Mouse (Mus musculus) layer of hippocampus, postnatal 14 days (tissue): ENCODE measurements around the gene Mafb. TPM values are rescaled to one million over a fixed set of nuclear protein-coding genes. Genes with fewer than 3 reads are reported as not detected.

Experiments used
- DNase-seq, 2 experiments: peaks; one replicate each; pipeline ENCODE4 v3.0.0; 2021 to 2022; ENCODE audit warnings: low spot score in 2 of 2, mixed read lengths in 1 of 2
- long read RNA-seq, 2 experiments: library from polyadenylated mRNA; stranded (forward); transcript quantifications; one replicate each; pipeline ENCODE4 v2.0.0; 2021
- total RNA-seq, 2 experiments: library from RNA; stranded (reverse); gene quantifications; 2 replicates each; pipeline ENCODE4 v1.2.3; 2021

Mafb gene
- total RNA-seq = 10 to 100 TPM; 11.5 to 12.4 TPM
- long read RNA-seq, experiment 1, transcript Mafb-201 (1 exons, 3,363 nt) = major isoform, 6 of 6 reads
- long read RNA-seq, experiment 1, partial matches to known transcripts = 0 of 6 reads
- long read RNA-seq, experiment 1, other reads (novel, unspliced or antisense) = 0 of 6 reads
- long read RNA-seq, experiment 2, transcript Mafb-201 (1 exons, 3,363 nt) = major isoform, 5 of 5 reads
- long read RNA-seq, experiment 2, partial matches to known transcripts = 0 of 5 reads
- long read RNA-seq, experiment 2, other reads (novel, unspliced or antisense) = 0 of 5 reads

DNA sequence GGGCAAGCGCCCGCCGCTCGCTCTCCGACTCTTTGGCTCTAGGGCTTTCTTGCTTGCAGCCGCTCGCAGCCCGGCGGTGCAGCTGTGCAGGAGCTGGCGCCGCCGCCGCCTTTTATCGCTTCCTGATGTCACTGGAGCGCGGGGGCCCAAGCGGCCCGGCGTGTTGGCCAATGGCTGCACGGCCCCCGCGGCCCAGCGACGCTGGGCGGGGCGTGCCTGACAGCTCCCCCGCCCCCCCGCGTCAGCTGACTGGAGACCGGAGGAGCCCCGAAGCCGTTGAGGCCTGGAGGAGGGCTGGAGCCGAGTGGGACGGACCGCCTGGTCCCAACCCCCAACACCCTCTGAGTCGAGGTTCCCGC is at the start of gene Mafb:
Gene Mafb, minus strand, starts transcription at position 86 of the 359 bp plus-strand sequence.
- peak; percentile 82 to 89 for DNase-seq

GRCm38 (mm10) chr2:160415161-160415560 is 48.3 kb upstream of the Mafb start:
- DNase-seq = no peak

DNA sequence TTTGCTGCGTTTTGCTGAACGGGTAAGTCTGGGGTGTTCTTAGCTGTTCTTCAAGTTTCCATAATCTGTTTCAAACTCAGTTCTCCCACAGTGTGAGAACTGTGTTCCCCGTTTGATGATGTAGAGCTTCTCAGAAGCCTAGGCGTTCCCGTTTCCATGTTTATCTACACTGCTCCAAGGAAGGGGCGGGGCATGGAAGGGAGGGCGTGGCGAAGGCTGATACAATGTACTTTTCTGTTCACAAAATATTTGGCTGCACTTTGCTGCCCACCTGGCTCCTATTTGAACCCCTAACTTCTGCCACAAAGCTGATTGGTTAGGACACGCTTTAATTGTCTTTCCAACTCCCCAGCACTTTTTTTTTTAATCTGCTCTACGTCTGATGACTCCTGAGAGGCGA is 47.9 kb upstream of the Mafb start:
- DNase-seq = no peak

GRCm38 (mm10) chr2:160413982-160414381 is 47.1 kb upstream of the Mafb start:
- DNase-seq = no peak

DNA sequence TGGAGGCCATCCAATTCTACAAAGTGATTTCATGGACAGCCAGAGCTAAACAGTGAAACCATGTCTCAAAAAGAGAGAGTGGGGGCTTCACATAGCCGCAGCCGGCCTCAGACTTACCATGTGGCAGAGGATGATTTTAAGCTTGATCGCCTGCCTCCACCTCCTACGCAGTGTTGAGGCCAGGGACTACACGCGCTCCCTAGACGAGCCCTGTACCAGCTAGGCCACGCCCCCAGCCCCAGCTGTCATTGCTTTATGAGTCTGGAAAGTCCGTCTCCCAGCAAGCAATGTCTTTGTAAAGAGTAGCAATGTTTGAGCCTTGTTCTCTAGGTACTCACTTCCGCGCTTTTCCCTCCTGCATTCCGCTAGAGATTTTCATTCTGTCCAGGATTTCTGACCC is 46.2 kb upstream of the Mafb start:
- DNase-seq = no peak

GRCm38 (mm10) chr2:160411431-160411830 is 44.6 kb upstream of the Mafb start:
- DNase-seq = no peak

DNA sequence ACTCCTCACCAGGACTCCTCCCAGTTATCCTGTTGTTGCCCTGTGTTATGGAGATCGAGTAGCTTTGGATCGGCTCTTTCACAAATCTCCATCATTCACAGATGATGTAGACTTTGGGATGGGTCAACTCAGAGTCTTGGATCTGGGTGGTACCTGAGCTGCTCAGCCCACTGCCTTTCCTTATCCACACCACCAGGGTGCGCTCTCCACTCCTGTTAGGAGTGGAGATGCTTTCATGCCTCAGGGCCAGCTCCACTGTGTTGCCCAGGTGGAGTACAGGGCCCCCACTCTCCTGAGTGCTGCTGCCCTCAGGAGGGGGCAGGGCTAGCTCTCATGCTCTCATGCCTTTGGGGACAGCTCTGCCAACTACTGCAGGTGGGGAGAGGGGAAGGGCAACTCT is 40.9 kb upstream of the Mafb start:
- DNase-seq = no peak

DNA sequence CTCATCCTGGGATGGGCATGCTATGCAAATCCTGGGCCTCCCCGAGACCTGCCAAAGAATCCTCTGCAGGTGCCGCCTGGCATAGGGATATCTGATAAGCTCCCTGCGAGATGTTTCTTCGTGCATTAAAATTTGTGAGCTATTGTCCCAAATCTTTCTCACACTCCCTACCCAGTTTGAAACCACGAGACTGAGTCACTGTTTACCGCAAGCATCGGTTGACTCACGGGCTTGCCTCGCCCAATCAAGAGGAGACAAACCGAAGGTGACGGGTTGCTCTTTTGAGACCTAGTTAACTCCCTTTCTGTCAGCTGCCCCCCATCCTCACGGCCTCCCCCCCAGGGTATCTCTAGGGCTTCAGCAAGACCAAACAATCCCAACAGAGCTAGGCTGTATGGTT is 30.9 kb upstream of the Mafb start:
- no peak for DNase-seq

GRCm38 (mm10) chr2:160394735-160395134 is 27.9 kb upstream of the Mafb start:
- DNase-seq = no peak

DNA sequence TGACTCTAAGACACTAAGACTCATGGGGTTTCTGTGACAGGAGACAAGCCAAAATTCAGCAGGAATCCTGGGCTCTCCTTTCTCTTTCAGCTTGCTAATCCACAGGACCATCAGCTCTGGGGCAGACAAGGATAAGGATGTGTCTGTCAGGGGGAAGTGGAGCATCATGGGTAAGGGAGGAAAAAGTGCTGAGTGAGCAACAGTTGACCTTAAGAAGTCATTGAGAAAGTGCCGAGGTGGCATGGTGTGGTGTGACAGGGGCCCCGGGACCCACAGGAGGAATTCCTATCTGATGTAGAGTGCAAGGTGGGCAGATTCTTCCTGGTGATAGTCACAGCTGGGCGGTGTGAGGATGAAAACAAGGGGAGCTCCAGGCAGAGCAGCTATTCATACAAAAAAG is 25.8 kb upstream of the Mafb start:
- DNase-seq = no peak

DNA sequence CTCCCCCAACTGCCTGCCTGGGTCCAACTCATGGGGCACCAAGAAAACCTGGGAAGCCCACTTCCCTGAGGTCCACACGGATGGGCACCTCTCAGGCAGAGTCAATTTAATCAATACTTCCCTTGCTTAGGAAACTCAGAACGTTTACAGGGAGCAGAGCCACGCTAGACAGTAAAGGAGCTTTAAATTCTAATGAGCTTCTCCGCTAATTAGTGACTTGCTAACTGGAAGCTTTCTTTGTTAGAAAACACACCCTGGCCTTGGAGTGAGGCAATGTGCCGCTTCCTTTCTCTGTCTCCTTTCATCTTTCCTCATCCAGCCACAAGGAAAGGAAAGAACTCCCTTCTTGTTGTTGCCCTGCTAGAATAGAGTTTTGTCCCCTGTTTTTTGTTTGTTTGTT is 21.7 kb upstream of the Mafb start:
- DNase-seq = no peak

GRCm38 (mm10) chr2:160383418-160383817 is 16.6 kb upstream of the Mafb start:
- DNase-seq = no peak

GRCm38 (mm10) chr2:160378271-160378670 is 11.4 kb upstream of the Mafb start:
- peak in 1 of 2 experiments; percentile 15 for DNase-seq

DNA sequence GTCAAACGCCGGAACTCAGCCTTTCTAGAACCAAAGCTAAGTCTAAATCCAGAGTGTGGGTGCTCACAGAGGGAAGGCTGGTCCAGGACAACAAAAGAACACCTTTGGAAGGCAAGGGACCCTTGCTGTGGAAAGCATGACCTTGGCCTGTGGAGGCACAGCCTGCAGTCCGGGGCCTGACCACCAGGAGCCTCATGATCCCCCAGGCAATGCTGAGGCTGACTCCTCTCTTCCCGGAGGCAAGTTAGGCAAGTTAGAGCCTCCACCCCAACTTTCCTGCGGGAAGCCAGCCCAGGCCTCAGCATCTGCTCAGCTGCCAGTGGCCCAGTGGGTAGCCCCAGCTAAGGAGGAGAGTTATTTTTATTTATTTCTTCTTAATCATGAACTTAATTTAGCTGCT is 9.4 kb upstream of the Mafb start:
- no peak for DNase-seq

DNA sequence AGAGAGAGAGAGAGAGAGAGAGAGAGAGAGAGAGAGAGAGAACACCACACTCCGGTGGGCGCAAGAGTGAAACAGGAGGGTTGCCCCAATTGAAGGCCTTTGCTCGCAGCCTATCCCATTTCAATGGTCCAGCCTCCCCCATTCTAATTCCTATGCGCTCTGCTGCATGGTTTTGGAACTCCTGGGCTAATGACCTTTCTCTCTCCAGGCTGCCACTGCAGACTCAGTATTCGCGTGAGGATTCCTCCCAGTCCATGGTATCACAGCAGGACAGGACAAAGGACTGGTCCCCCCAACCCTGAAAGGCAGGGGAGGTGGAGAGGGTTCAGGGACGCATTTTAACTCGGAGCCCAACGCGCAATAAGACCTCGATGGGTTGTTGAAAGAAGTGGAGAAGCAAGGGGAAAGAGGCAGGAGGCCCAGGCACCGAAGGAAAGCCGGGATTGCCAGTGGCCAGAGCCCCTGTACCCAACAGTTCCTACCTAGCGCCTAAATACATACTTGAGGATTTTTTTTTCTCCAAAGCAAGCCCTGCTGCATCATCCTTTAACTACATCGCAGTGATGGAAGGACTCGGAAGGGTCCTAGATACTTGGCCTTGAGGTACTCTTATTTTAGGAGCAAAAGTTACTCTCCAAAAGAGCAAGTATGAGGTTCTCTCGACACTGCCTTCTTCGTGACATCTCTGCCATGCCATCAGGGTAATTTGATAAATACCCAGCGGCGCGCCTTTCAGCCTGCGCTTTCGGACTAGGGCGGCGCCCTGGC is 3.0 kb upstream of the Mafb start:
- DNase-seq = no peak

DNA sequence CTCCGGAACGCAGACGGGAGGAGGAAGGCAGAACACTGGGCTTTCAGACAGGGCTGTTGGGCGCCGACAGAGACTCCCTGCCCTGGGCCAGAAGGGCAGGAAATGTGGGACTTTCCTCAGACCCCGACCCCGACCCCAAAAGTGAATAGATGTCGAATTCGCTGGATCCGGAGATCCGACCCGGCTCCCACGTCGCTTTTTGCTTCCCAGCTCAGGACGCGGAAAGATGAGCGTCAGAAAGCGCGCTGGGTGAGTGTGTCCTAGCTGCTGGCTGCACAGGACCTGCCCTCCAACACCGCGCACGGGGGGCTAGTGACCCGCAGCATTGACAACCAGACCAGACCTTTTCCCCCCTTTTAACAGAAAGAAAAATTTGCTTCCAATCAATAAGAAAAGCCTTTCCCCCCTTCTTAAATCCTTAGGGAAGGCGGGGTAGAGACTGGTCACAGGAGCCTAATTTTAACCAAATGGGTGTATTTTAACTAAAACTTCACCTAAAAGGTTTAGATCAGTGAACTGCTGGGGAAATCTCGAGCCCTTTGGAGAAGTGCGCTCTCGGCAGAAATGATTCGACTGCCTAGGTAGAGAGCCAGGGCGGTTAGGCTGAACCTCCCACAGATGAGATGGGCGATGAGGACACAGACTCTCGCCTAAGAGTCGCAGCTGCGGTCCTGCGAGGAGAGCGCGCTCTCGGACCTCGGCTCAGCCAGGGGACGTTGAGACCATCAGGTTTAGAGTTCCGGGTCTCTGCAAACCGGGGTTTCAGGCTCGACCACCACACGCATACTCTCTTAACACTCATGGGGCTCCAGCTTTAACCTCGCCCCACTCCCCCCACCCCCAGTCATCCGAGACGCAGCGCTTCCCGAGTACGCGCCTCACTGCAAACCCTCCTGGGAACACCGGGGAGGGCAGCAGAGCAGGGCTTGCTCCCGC is 1.8 kb upstream of the Mafb start:
- no peak for DNase-seq

DNA sequence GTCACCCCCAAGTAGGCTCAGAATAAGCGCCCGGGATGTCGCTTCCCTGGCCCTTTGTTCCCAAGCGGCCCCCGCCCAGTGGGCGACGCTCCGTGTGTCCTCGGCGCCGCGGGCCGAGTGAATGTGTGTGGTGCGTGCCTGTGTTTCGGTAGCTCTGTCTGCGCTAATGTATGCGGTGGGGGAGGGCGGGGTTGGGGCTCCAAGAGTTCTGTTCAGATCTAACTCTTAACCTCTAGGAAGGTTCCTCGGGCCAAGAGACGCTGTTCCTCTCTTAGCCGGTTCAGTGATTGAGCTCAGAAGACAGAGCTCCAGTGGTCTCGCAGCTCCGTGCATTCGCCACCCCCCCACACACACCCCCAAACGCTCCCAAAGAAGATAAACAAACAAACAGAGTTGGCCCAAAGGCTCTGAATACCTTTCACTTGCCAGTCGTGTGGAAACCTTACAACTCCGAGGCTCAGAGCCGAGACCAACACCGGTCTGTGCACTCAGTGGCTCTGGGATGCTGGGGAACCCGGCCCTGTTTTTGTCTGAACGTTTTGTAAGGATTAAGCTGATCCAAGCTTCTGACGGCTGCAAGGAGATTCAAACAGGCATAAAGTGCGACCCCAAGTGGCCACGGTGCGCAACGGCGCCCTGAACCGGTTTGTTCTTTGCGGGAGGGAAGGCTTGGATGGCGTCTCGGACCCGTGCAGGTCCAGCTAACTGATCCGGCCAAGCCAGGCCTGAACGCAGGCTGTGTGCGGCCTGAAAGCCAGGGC is 763 bp upstream of the Mafb start:
- DNase-seq = peak; percentile 93 to 94

GRCm38 (mm10) chr2:160366111-160366979 is 520 bp downstream of the Mafb start:
- no peak for DNase-seq

- DNase-seq = no peak
Observed at GRCm38 (mm10) chr2:160365107-160365911, 1.6 kb downstream of the Mafb start.
